Mouse (Mus musculus) stomach, postnatal 0 days (tissue): ENCODE measurements around the gene Pnck.

Source experiments
- CTCF ChIP-seq: IDR thresholded peaks from 2 replicates; pipeline ENCODE4 v1.5.1; 2016; ENCODE audit warnings: antibody characterized with exemption, low read depth, mild to moderate bottlenecking, moderate library complexity
- EP300 ChIP-seq: optimal IDR thresholded peaks from 2 replicates; pipeline ENCODE3; 2016; ENCODE audit warnings: antibody characterized with exemption

- TF ChIP-seq CTCF (no peak), EP300 (no peak)
These were observed 14.8 kb downstream of the Pnck start for GRCm38 (mm10) chrX:73645121-73645520.
